Mouse (Mus musculus): ENCODE data around the gene Tchp.
A peak's percentile ranks its signal among the peaks of the same experiment; 100 is the strongest.

Tchp gene

DNA sequence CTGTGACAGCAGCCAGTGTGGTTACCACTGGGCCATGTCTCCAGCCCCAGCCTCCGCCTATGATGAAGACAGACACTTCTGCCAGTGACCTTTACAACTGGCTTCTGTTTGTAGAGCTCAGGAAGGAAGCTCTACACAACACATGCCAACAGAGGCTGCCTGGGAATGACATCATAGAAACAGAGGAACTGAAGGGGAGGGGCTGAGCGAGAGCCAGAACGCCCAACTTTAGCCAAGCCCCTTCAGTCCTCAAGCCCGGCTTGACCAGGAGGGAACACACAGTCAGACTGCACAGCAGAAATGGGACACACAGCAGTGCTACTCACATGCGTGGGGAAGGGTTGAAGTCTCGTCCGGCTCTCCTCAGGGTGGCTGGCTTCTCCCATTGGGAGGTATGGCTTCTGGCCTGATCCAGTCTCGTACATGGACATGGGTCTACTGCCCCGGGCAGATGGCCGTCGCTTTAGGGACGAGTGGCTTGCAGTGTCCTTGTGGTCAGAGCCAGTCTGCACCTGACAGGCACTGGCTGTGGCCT, 31.2 kb downstream of the Tchp start:
- peak; percentile 83 for DNase-seq (ENCODE audit: low read depth, low spot score)

DNA sequence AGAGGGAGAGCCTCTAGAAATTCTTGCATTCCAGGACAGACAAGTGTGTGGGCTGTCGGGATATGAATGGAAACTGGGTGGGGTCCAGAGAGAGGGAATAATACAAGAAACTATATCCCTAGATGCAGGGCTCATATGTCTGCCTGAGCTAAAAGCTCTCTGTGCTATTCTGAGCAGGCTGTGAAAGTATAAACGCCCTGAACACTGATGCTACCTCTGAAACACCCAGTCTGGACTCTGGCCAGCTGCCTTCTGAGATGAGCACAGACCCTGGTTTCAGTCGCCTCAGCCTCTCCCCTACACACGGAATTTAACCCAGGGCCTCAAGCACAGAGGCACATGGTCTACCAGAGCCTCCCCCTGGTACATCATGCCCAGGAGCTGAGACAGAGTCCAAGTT, 33.0 kb downstream of the Tchp start:
- DNase-seq (ENCODE audit: low read depth, low spot score) = peak; percentile 39

DNA sequence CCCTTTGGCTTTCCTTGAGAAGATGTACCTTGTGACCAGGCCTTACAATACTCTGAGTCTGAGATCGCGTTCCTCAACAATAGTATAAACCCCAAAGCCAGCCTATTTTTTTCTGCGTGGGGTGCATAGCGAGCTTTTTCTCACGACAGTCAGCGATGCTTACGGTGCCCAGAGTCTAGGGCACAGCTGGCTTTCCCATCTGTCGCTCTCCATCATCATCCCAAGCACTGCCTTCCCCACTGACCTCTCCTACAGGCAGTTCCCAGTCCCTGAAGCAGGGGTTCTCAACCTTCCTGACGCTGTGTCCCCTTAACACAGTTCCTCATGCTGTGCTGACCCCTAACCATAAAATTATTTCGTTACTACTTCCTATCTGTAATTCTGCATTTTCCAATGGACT, 35.0 kb downstream of the Tchp start:
- DNase-seq (ENCODE audit: low read depth, low spot score) = peak; percentile 65

DNA sequence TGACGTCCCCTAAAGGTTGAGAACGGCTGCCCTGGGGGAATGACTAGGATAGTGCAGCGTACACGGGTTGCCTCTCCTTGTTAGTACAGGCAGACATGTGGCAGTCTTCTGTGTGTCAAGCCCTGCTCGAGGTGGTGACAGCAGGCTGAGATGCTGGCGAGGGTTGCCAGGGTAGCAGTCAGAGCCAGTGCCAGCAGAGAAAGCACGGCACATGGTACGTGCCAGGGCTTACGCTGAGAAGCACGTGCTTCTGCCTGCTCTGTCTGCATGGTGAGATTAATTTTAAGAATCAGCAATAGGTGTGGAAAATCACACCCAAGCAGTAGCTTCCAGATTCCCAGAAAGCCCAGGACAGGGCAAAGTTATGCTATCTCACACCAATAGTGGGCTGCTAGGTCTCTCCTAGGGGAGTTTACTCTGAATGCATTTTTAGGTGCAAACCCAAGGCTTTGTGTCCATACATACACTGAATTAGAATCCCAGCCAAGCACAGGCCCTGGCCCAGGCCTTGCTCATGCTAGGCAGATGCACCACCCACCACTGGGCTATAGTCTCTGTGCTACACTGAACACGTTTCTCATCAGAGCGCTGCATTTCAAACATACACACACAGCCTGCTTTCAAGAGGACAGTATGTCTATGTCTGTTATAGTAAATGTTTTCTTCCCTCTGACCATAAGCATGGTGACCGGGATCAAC, 35.6 kb downstream of the Tchp start:
- peak; percentile 93 for DNase-seq (ENCODE audit: low read depth, low spot score)

DNA sequence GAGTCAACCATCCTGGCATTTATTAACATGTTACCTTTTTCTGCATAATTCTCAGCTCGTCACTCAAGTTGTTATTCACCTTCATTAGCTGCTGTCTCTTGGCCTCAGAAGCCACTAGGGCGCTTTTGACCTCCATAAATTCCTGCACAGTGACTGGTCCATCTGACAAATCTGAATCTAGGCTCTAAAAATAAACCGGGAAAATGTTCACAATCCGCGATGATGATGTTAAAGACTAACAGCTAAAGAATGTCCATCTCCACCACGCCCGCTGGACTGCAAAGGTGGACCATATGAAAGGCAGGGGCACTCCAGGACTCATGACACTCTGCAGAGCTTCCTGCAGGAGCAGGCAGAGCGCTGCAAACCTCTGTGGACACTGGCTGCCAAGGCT, 36.1 kb downstream of the Tchp start:
- no peak for DNase-seq (ENCODE audit: low read depth, low spot score)

DNA sequence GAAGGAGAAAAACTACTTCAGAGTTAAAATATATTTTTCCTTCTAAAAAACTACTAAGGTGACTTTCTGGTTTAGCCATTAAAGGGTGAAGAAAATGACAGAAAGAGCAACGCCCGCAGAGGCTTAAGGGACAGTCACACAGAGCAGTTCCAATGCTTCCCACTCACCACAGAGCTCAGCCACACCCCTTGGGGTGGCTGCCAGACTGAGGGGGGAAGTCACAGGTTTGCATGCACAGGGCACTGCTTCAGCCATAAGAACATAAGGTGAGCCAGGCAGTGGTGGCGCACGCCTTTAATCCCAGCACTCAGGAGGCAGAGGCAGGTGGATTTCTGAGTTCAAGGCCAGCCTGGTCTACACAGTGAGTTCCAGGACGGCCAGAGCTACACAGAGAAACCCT, 38.0 kb downstream of the Tchp start:
- DNase-seq (ENCODE audit: low read depth, low spot score) = peak; percentile 75

DNA sequence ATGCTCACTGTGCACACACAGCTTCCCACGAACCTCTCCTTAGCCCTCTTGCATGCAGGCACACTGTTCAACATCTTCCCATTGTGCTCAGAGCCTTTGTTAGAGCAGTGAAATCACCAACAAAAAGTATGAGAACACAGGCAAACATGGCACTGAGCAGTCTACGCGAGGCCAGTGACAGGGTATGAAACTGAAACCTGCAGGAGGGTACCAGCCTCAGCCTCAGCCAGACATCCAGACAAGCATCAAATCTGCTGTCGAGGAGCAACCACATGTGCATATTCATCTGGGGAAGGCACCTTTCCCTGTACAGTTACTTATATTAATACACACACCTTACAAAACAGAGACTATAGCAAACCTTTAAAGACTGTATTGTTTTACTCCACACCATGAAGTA, 39.3 kb downstream of the Tchp start:
- no peak for DNase-seq (ENCODE audit: low read depth, low spot score)

DNA sequence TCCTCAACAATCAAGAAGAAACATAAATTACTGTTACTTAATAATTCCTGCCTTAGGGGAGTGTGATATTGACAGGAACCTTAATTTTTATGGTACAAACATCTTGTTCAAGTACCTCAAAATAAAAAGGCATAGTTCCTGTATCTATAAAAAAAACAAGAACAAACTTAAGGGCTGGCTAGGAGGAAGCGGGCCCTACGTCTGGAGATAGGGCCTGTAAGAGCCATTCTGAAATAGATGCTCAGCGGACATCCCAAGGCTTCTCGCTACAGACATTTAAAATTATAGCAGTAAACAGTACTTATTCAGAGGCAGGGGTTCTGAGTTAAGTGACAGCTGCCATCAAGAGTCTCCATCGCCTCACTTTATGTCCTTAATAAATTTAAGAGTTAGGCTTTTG, 40.0 kb downstream of the Tchp start:
- DNase-seq (ENCODE audit: low read depth, low spot score) = no peak

DNA sequence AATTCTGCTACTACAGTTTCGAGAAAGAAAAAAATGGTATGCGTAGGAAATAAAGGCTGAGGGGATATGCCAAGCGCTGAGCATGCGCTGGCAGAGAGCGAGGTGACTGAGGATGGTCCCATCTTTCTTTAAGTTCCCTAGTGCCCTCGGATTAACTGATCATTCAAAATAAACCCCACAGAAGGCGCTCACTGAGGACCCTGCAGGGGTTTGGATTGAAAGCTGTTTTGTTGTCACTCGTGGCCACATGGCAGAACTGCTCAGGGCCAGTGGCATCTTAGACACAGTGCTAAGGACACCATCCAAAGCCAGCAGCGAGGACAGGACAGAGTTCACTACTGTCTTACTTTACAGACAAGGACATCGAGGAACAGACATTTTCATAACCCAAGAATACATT, 42.8 kb downstream of the Tchp start:
- no peak for DNase-seq (ENCODE audit: low read depth, low spot score)

DNA sequence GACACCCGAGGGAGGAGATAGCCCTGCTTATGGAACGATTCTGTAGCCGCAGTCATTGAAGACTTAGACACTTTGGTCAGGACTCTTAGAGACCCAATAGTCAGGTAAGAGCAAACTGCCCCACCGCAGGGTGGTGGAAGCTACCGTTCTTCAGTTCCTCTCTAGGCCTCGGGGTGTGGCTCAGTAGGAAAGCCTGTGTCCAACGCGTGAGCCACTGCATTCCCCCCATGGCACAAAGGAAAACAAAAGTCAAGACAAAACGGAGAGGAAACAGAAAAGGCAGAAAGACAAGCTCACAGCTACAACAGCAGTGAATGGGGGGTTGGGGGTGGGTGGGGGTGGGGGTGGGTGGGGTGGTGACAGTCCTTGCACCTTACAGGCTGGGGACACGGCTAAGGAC, 44.8 kb downstream of the Tchp start:
- DNase-seq (ENCODE audit: low read depth, low spot score) = no peak

DNA sequence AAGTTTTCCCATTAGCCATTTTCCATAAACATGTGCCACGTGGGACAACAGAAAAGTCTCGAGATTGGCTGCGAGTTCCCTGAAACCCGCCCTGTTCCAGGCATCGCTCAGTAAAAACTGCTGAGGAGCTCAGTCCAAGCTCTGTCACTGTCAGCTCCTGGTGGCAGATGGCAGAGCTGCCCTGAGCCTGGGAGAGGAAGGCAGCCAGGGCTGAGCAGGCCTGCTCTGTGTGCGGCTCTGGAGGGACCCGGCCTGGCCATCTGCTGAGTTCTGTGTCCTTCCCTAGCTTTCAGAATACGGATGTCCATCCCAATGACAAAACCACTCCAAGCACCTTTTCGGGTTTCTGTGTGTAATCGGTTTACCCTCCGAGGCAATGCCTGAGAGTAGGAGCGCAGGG, 45.8 kb downstream of the Tchp start:
- peak; percentile 98 for DNase-seq (ENCODE audit: low read depth, low spot score)

DNA sequence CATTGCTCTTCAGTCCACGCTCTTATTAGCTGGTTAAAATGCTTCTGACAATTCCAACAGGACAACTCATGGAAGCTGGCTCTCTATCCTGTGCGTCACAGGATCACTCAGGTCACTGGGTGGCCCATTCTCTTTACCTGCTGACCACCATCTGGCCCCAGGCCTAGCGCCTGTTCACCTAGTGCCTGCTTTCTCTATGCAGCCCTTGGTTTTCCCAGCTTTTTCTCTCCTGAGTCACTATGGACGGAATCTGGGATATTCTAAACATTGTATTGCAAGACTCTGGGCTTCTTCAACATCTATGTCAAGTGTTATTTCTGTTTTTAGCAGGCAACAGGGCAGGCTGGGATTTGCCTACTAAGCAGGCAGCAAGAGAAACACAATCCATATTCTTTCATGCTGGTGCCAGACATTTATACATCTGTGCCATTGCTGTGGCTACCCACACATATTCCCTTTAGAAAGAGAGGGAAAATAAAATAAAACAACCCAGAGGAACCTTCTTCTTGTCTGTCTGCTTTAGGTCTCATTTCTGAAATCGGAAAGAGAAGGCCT, 52.1 kb downstream of the Tchp start:
- peak; percentile 63 for DNase-seq (ENCODE audit: low read depth, low spot score)

DNA sequence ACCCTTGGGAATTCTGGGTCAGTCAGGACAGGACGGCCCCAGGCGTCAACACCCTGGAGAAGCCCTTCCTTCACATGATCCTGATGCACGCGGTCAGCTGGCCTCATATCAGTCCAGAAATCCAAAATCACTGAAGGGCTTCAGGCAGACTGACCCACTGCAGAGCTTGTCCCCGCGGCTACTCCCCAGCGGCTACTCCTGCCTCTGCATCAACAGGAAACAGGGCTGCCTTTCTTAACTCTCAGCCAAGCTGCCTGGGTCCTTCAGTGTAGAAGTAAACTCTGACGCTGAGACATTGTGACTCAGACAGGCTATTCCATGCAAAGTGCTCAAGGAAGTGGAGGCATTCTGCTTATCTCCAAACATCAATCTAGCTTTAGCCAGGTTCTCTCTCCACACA, 54.4 kb downstream of the Tchp start:
- DNase-seq (ENCODE audit: low read depth, low spot score) = no peak

DNA sequence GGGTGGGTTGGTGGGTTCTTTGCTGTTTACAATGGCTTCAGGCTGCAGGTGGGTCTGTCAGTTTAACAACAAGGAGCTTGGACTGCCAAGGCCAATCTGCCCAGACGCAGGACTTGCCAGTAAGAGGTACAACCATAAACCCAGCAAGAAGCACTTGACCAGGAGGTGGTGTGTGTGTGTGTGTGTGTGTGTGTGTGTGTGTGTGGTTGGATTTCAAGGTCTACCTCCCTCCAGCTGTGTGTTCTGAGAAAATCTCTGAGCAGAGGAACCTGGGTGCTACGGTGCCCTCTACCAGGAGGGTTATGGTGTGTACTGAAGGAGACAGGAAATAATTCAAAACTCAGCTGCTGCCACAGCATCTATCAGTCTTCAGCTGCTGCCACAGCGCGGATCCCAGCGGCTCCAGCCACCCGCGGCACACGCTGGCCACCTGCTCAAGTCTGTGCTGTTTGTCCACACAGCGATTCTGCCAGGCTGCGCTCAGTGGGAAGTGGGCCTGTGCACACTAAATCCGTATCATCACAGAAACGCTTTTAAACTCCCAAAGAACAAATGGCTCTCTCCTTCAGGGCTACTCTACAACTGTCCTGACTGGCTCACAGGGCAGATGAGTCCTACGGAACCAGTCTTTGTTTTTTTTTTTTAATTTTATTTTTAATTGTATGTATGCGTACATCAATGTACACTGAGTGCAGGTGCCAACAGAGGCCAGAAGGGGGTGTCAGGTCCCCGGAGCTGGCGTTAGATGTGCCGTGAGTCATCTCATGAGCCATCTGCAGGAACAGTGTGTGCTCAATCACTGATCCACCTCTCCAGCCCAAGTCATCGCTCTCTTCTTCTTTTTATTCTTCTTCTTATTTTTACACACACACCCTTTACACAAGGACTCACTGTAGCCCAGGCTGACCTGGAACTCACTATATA, 57.5 kb downstream of the Tchp start:
- peak; percentile 96 for DNase-seq (ENCODE audit: low read depth, low spot score)

DNA sequence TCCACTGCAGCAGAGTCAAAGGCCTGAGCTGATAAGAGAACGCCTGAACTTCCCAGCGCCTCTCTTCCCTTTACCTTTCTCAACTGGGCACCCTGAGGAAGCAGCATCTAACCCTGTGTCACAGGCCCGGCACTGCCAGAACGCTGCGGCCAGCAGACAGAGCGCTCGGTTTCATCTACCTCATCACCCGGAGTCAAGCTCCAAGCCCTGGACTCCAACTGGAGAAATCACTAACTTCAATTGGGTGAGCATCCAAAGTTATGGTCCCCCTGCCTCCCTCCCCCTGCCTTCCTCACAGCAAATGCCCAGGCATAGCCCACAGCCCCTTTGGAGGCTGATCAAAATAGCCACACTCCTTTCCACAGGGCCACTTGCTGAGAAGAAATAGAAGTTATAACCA, 59.1 kb downstream of the Tchp start:
- no peak for DNase-seq (ENCODE audit: low read depth, low spot score)

DNA sequence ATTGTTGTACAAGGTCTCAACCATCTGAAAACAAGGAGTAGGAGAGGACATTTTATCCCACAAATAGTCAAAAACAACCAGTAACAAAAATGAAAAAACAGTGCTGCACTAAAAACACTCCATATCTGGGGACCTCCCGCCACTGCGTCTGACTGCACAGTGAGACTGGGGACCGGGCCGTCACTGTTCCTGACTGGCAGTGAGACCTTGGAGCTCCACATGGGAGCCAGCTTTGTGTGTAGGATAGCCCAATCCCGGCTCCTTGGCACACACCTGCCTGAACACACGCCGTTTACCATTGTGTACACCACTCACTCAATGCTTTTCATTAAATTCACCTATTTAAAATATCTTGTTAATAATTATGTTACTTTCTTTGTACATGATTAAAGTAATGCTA, 59.6 kb downstream of the Tchp start:
- no peak for DNase-seq (ENCODE audit: low read depth, low spot score)

DNA sequence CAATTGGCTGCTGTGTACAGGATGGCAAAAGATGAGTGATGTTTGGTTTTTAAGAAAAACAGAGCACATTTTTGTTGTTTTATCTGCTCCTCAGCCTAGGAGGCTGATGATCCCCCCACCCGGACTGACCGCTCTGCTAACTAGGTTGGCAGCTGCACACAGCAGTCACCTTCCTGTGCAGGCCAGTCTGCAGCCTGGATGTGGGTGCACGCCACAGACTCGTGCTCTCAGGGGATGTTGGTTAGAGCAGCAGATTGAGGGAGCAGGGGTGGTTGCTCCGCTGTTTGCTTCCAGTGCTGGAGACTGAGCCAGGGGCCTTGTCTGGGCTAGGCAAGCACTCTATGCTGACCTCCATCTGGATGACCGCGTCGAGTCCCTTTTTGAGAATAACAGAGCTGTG, 62.2 kb downstream of the Tchp start:
- DNase-seq (ENCODE audit: low read depth, low spot score) = no peak

DNA sequence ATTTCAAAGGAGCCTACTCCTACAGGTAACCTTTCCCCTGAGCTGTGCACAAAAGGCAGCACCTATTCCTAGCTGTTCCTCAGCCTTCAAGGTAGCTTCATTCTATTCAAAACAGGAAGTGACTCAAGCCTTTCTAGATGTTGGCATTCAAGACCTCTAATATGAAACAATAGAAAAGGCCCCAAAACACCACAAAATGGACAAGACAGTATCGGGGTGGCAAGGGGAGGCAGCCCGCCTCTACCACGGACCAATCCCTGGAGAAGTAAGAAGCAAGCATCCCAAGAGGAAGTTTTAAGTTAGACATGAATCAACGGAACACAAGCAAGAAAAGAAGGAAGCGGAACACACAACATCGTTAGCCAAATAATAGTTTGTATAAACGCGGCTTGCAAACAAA, 64.2 kb downstream of the Tchp start:
- DNase-seq (ENCODE audit: low read depth, low spot score) = no peak

All from brain, adult 2 months (tissue).